Comparison of ENCODE assay signal across 6 mouse cellular contexts in genomic region chr9:11559384-11559783, GRCm38 (mm10).
"Had no signal": no experiment of that assay in that cellular context is flagged by ENCODE, and none has a peak within 500 bp of the region (broad histone marks: within the 10 kb centered on the region; RNA-seq: fewer than 3 reads in every experiment).

No protein-coding gene starts in this region.

- ATAC-seq: midbrain, embryonic 16.5 days had no signal

- DNase-seq: kidney, postnatal 14 days; left cerebral cortex, postnatal 4 days; lung, adult 18-20 months; right cerebral cortex, postnatal 14 days; thymus, postnatal 14 days had no signal
